Mouse (Mus musculus) kidney, postnatal 0 days (tissue): ENCODE results near the gene Cox10. TPM values are rescaled to one million over a fixed set of nuclear protein-coding genes. Genes with fewer than 3 reads are reported as not detected.

ENCODE experiments used
- ATAC-seq: fragments of 200-750 bp; cut with Nextera tagmentation; replicated peaks from 2 replicates; pipeline ENCODE4 v1.8.0; 2017; ENCODE audit warnings: low read depth, moderate number of reproducible peaks, moderate TSS enrichment, moderate library complexity; ENCODE audit not compliant: low FRiP score
- DNase-seq: peaks from one replicate; pipeline ENCODE4 v3.0.0-alpha.2; 2016; ENCODE audit warnings: low spot score
- H3K27ac ChIP-seq: fragments of 300-500 bp; sonication (generic); 2 replicates; pipeline ENCODE4 v1.5.1; 2014; ENCODE audit warnings: mild to moderate bottlenecking
- H3K27me3 ChIP-seq: fragments of 300-500 bp; sonication (generic); 2 replicates; pipeline ENCODE4 v1.6.1; 2014; ENCODE audit warnings: low read length, mixed read lengths; ENCODE audit not compliant: insufficient read depth
- H3K36me3 ChIP-seq: fragments of 300-500 bp; sonication (generic); 2 replicates; pipeline ENCODE4 v1.6.1; 2014; ENCODE audit warnings: low read length, mixed read lengths; ENCODE audit not compliant: insufficient read depth
- H3K4me1 ChIP-seq: fragments of 300-500 bp; sonication (generic); replicated peaks from 2 replicates; pipeline ENCODE4 v1.6.1; 2014; ENCODE audit warnings: antibody characterized with exemption, low read length, mixed read lengths; ENCODE audit not compliant: insufficient read depth
- H3K4me2 ChIP-seq: fragments of 300-500 bp; sonication (generic); 2 replicates; pipeline ENCODE4 v1.6.1; 2014; ENCODE audit warnings: mild to moderate bottlenecking, low read length, moderate library complexity, mixed read lengths
- H3K4me3 ChIP-seq: fragments of 300-500 bp; sonication (generic); replicated peaks from 2 replicates; pipeline ENCODE4 v1.5.1; 2014; ENCODE audit warnings: low read depth, low read length
- H3K9ac ChIP-seq: fragments of 300-500 bp; sonication (generic); 2 replicates; pipeline ENCODE4 v1.6.1; 2014; ENCODE audit warnings: low read depth, low read length
- H3K9me3 ChIP-seq: fragments of 300-500 bp; sonication (generic); replicated peaks from 2 replicates; pipeline ENCODE4 v1.6.1; 2016; ENCODE audit warnings: low read length, inconsistent platforms, mixed read lengths
- CTCF ChIP-seq: IDR thresholded peaks from 2 replicates; pipeline ENCODE4 v1.5.1; 2016; ENCODE audit warnings: antibody characterized with exemption, low read depth, mild to moderate bottlenecking, moderate library complexity
- WGBS: fragments of 180-500 bp; shearing (Covaris S2); extraction: QIAGEN DNeasy Blood & Tissue Kit; methylation state at CpG from one replicate; pipeline ENCODE4 v1.1.7; 2014; 5-methylcytosine and 5-hydroxymethylcytosine counted together
- polyA plus RNA-seq: library from polyadenylated mRNA; unstranded; fragments of >200 nt; fragmentation: Nextera tagmentation; extraction: Ambion mirVana; gene quantifications from 2 replicates; pipeline ENCODE4 v1.2.1, GENCODE M21; 2015

Gene Cox10
- polyA plus RNA-seq, 1 experiment from 2014 or later: 26.8 TPM

- 43% methylated on average over 22 of the region's 22 CpGs for WGBS
- no peaks in the 10 kb centered on the region for H3K27me3 ChIP-seq
- H3K4me3 ChIP-seq: no peak overlapping the region
- H3K4me2 ChIP-seq: no peak overlapping the region
- no peak for ATAC-seq
- H3K4me1 ChIP-seq: no peaks in the 10 kb centered on the region; the same call in 1 of the 2 replicates
- H3K9me3 ChIP-seq: no peaks in the 10 kb centered on the region
- H3K27ac ChIP-seq: no peak overlapping the region
- DNase-seq: no peak
- no peaks in the 10 kb centered on the region for H3K36me3 ChIP-seq
- H3K9ac ChIP-seq: no peak overlapping the region
- no peak for TF ChIP-seq CTCF
Observed at GRCm38 (mm10) chr11:64010724-64011496, 68.4 kb downstream of the Cox10 start.

- no peak for DNase-seq
- WGBS: 69% methylated on average over 4 of the region's 4 CpGs
- Histone ChIP-seq H3K4me2 (no peak overlapping the region), H3K9ac (no peak overlapping the region), H3K36me3 (no peaks in the 10 kb centered on the region), H3K4me1 (0 out of 2 replicates have a peak, but pooled peaks cover 10% of the 10 kb centered on the region), H3K4me3 (no peak overlapping the region), H3K9me3 (no peaks in the 10 kb centered on the region), H3K27me3 (no peaks in the 10 kb centered on the region), H3K27ac (no peak overlapping the region)
- no peak for TF ChIP-seq CTCF
- ATAC-seq: no peak
Observed at GRCm38 (mm10) chr11:64004152-64004551, 75.1 kb downstream of the Cox10 start.

GRCm38 (mm10) chr11:64003484-64003883 lies 75.8 kb downstream of the Cox10 start:
- ATAC-seq (no peak), DNase-seq (no peak)
- no peak for TF ChIP-seq CTCF
- Histone ChIP-seq H3K4me3 (no peak overlapping the region), H3K27ac (no peak overlapping the region), H3K9me3 (no peaks in the 10 kb centered on the region), H3K4me1 (0 out of 2 replicates have a peak, but pooled peaks cover 10% of the 10 kb centered on the region), H3K36me3 (no peaks in the 10 kb centered on the region), H3K4me2 (no peak overlapping the region), H3K27me3 (no peaks in the 10 kb centered on the region), H3K9ac (no peak overlapping the region)
- WGBS: 58% methylated on average over 3 of the region's 3 CpGs

GRCm38 (mm10) chr11:64002629-64003028 lies 76.6 kb downstream of the Cox10 start:
- Histone ChIP-seq H3K27me3 (no peaks in the 10 kb centered on the region), H3K36me3 (no peaks in the 10 kb centered on the region), H3K4me1 (0 out of 2 replicates have a peak, but pooled peaks cover 10% of the 10 kb centered on the region), H3K9ac (no peak overlapping the region), H3K9me3 (no peaks in the 10 kb centered on the region), H3K4me3 (no peak overlapping the region), H3K27ac (no peak overlapping the region), H3K4me2 (no peak overlapping the region)
- DNase-seq: no peak
- no peak for ATAC-seq
- WGBS: 92% methylated on average over 2 of the region's 2 CpGs
- TF ChIP-seq CTCF: no peak

- H3K36me3 ChIP-seq: no peaks in the 10 kb centered on the region
- H3K9me3 ChIP-seq: no peaks in the 10 kb centered on the region
- H3K27me3 ChIP-seq: no peaks in the 10 kb centered on the region
- WGBS: 90% methylated on average over 2 of the region's 2 CpGs
- no peak overlapping the region for H3K9ac ChIP-seq
- 0 out of 2 replicates have a peak, but pooled peaks cover 10% of the 10 kb centered on the region for H3K4me1 ChIP-seq
- TF ChIP-seq CTCF: no peak
- H3K4me2 ChIP-seq: no peak overlapping the region
- no peak for ATAC-seq
- no peak for DNase-seq
- H3K4me3 ChIP-seq: no peak overlapping the region
- H3K27ac ChIP-seq: no peak overlapping the region
Observed at GRCm38 (mm10) chr11:64001111-64001510, 78.2 kb downstream of the Cox10 start.

- H3K4me3 ChIP-seq: no peak overlapping the region
- DNase-seq (no peak), ATAC-seq (no peak)
- H3K27me3 ChIP-seq: no peaks in the 10 kb centered on the region
- H3K36me3 ChIP-seq: no peaks in the 10 kb centered on the region
- H3K9me3 ChIP-seq: no peaks in the 10 kb centered on the region
- no peak for TF ChIP-seq CTCF
- H3K4me1 ChIP-seq: 0 out of 2 replicates have a peak, but pooled peaks cover 10% of the 10 kb centered on the region
- WGBS: 41% methylated on average over 5 of the region's 5 CpGs
- no peak overlapping the region for H3K9ac ChIP-seq
- H3K4me2 ChIP-seq: no peak overlapping the region
- H3K27ac ChIP-seq: peak overlapping the region; percentile 1; the same call in 1 of the 2 replicates
Observed at GRCm38 (mm10) chr11:64000200-64000794, 79.0 kb downstream of the Cox10 start.
